Mouse (Mus musculus) limb, embryonic 14.5 days (tissue): ENCODE measurements around the gene Rhobtb1. TPM values are rescaled to one million over a fixed set of nuclear protein-coding genes. Genes with fewer than 3 reads are reported as not detected.

ENCODE experiments used
- ATAC-seq: fragments of 200-750 bp; cut with Nextera tagmentation; 2 replicates; pipeline ENCODE4 v1.8.0; 2017; ENCODE audit warnings: low read depth, moderate number of reproducible peaks, moderate TSS enrichment; ENCODE audit not compliant: low FRiP score
- DNase-seq: peaks from one replicate; pipeline ENCODE4 v3.0.0-alpha.2; 2015; ENCODE audit warnings: low spot score
- H3K27ac ChIP-seq: fragments of 300-500 bp; sonication (generic); replicated peaks from 2 replicates; pipeline ENCODE4 v1.5.1; 2014; ENCODE audit warnings: low read depth, mild to moderate bottlenecking, low read length, moderate library complexity, mixed read lengths
- H3K27me3 ChIP-seq: fragments of 300-500 bp; sonication (generic); 2 replicates; pipeline ENCODE4 v1.6.1; 2014; ENCODE audit warnings: low read length, mixed read lengths; ENCODE audit not compliant: control insufficient read depth, insufficient read depth
- H3K36me3 ChIP-seq: fragments of 300-500 bp; sonication (generic); 2 replicates; pipeline ENCODE4 v1.6.1; 2014; ENCODE audit warnings: mild to moderate bottlenecking, low read length, moderate library complexity, mixed read lengths; ENCODE audit not compliant: control insufficient read depth, insufficient read depth
- H3K4me1 ChIP-seq: fragments of 300-500 bp; sonication (generic); 2 replicates; pipeline ENCODE4 v1.6.1; 2014; ENCODE audit warnings: antibody characterized with exemption, low read length, mixed read lengths; ENCODE audit not compliant: control insufficient read depth, insufficient read depth
- H3K4me2 ChIP-seq: fragments of 300-500 bp; sonication (generic); replicated peaks from 2 replicates; pipeline ENCODE4 v1.6.1; 2014; ENCODE audit warnings: low read depth, mild to moderate bottlenecking, low read length, moderate library complexity; ENCODE audit not compliant: severe bottlenecking
- H3K4me3 ChIP-seq: fragments of 300-500 bp; sonication (generic); replicated peaks from 2 replicates; pipeline ENCODE4 v1.5.1; 2014; ENCODE audit warnings: low read length
- H3K9ac ChIP-seq: fragments of 300-500 bp; sonication (generic); 2 replicates; pipeline ENCODE4 v1.6.1; 2014; ENCODE audit warnings: mild to moderate bottlenecking, low read depth, low read length, moderate library complexity; ENCODE audit not compliant: severe bottlenecking
- H3K9me3 ChIP-seq: fragments of 300-500 bp; sonication (generic); 2 replicates; pipeline ENCODE4 v1.6.1; 2016; ENCODE audit warnings: low read length; ENCODE audit not compliant: control insufficient read depth
- POLR2A ChIP-seq: fragments of 200-500 bp; IDR thresholded peaks from 2 replicates; pipeline ENCODE4 v1.8.0; 2012; ENCODE audit warnings: inconsistent platforms, mild to moderate bottlenecking, moderate library complexity, borderline replicate concordance; ENCODE audit not compliant: insufficient read depth, insufficient read length; ENCODE audit errors: extremely low read depth
- WGBS: fragments of 180-500 bp; shearing (Covaris S2); extraction: QIAGEN DNeasy Blood & Tissue Kit; methylation state at CpG from one replicate; pipeline ENCODE4 v1.1.7; 2014; 5-methylcytosine and 5-hydroxymethylcytosine counted together
- polyA plus RNA-seq, 2 experiments: library from polyadenylated mRNA; depleted of rRNA in 1 of 2; stranded (reverse) in 1 of 2; unstranded in 1 of 2; fragments of >200 nt; fragmentation: Nextera tagmentation in 1 of 2; extraction: Ambion mirVana in 1 of 2; gene quantifications; 2 replicates each; pipeline versions ENCODE4 v1.2.1 to v1.2.3; 2012 to 2014

Rhobtb1 gene
- polyA plus RNA-seq, 2 experiments, result 17.5 to 35.0 TPM

GRCm38 (mm10) chr10:69286939-69287338 is 135.7 kb downstream of the Rhobtb1 start:
- Histone ChIP-seq H3K4me3 (no peak overlapping the region), H3K9ac (no peak overlapping the region), H3K36me3 (peaks cover 55% of the 10 kb centered on the region), H3K27ac (no peak overlapping the region), H3K4me1 (no peaks in the 10 kb centered on the region), H3K4me2 (no peak overlapping the region), H3K9me3 (no peaks in the 10 kb centered on the region), H3K27me3 (no peaks in the 10 kb centered on the region)
- 96% methylated on average over 3 of the region's 3 CpGs for WGBS
- DNase-seq (no peak), ATAC-seq (no peak)
- TF ChIP-seq POLR2A, result no peak

- Histone ChIP-seq H3K27ac (no peak overlapping the region), H3K9me3 (no peaks in the 10 kb centered on the region), H3K4me1 (no peaks in the 10 kb centered on the region), H3K4me2 (no peak overlapping the region), H3K36me3 (peaks cover 44% of the 10 kb centered on the region), H3K27me3 (no peaks in the 10 kb centered on the region), H3K9ac (no peak overlapping the region), H3K4me3 (no peak overlapping the region)
- 85% methylated on average over 4 of the region's 4 CpGs for WGBS
- DNase-seq, result no peak
- TF ChIP-seq POLR2A, result no peak
- ATAC-seq, result no peak
These were observed 136.9 kb downstream of the Rhobtb1 start for GRCm38 (mm10) chr10:69288086-69288485.

GRCm38 (mm10) chr10:69288720-69289119 is 137.5 kb downstream of the Rhobtb1 start:
- no peak for DNase-seq
- Histone ChIP-seq H3K27me3 (no peaks in the 10 kb centered on the region), H3K9me3 (no peaks in the 10 kb centered on the region), H3K9ac (no peak overlapping the region), H3K4me2 (no peak overlapping the region), H3K4me3 (no peak overlapping the region), H3K4me1 (no peaks in the 10 kb centered on the region), H3K27ac (no peak overlapping the region), H3K36me3 (peaks cover 39% of the 10 kb centered on the region)
- 87% methylated on average over 6 of the region's 6 CpGs for WGBS
- TF ChIP-seq POLR2A, result no peak
- ATAC-seq, result no peak

- DNase-seq (no peak), ATAC-seq (no peak)
- no peak for TF ChIP-seq POLR2A
- H3K36me3 ChIP-seq, result peaks cover 24% of the 10 kb centered on the region
- no peak overlapping the region for H3K27ac ChIP-seq
- no peak overlapping the region for H3K9ac ChIP-seq
- no peak overlapping the region for H3K4me2 ChIP-seq
- no peaks in the 10 kb centered on the region for H3K9me3 ChIP-seq
- H3K27me3 ChIP-seq, result no peaks in the 10 kb centered on the region
- H3K4me3 ChIP-seq, result no peak overlapping the region
- H3K4me1 ChIP-seq, result no peaks in the 10 kb centered on the region
- 89% methylated on average over 8 of the region's 8 CpGs for WGBS
These were observed 139.5 kb downstream of the Rhobtb1 start for GRCm38 (mm10) chr10:69290736-69291135.

- H3K4me1 ChIP-seq, result no peaks in the 10 kb centered on the region
- no peak overlapping the region for H3K9ac ChIP-seq
- whole genome bisulfite sequencing, result 83% methylated on average over 9 of the region's 9 CpGs
- no peaks in the 10 kb centered on the region for H3K27me3 ChIP-seq
- no peaks in the 10 kb centered on the region for H3K9me3 ChIP-seq
- TF ChIP-seq POLR2A, result no peak
- H3K4me3 ChIP-seq, result no peak overlapping the region
- H3K4me2 ChIP-seq, result no peak overlapping the region
- H3K36me3 ChIP-seq, result no peaks in the 10 kb centered on the region
- ATAC-seq, result no peak
- no peak overlapping the region for H3K27ac ChIP-seq
- no peak for DNase-seq
These were observed 144.7 kb downstream of the Rhobtb1 start for GRCm38 (mm10) chr10:69295919-69296318.

- Histone ChIP-seq H3K9me3 (no peaks in the 10 kb centered on the region), H3K4me1 (no peaks in the 10 kb centered on the region), H3K9ac (no peak overlapping the region), H3K27me3 (no peaks in the 10 kb centered on the region), H3K27ac (no peak overlapping the region), H3K4me3 (no peak overlapping the region), H3K36me3 (no peaks in the 10 kb centered on the region), H3K4me2 (no peak overlapping the region)
- ATAC-seq (no peak), DNase-seq (no peak)
- 85% methylated on average over 7 of the region's 7 CpGs for WGBS
- TF ChIP-seq POLR2A, result no peak
These were observed 148.8 kb downstream of the Rhobtb1 start for GRCm38 (mm10) chr10:69299985-69300384.
